Comparison of ENCODE assay signal across 9 mouse cellular contexts in genomic region chr9:45839982-45840300, GRCm38 (mm10). TPM values are rescaled to one million over a fixed set of nuclear protein-coding genes. Genes with fewer than 3 reads are reported as not detected.
A peak's percentile ranks its signal among the peaks of the same experiment; 100 is the strongest.
DNase-seq lines count a peak whose midpoint lies in the region; ATAC-seq and TF ChIP-seq lines count a peak whose summit lies in the region.
"Had no signal": no experiment of that assay in that cellular context is flagged by ENCODE, and none has a peak within 500 bp of the region (broad histone marks: within the 10 kb centered on the region; RNA-seq: fewer than 3 reads in every experiment).

No protein-coding gene starts in this region.

- no peak for DNase-seq in kidney, adult 8-10 months
- DNase-seq in c-Kit-positive CD71-positive TER-119-positive erythroid progenitor cells, embryonic 14.5 days (ENCODE audit: low spot score), result no peak
- DNase-seq in kidney, postnatal 10 days, result no peak
- no peak for DNase-seq in gastrocnemius, postnatal 36 days

- peaks cover 43% of the 10 kb centered on the region for H3K4me1 ChIP-seq in kidney, embryonic 15.5 days
- peaks cover 30% of the 10 kb centered on the region for H3K4me1 ChIP-seq in embryonic facial prominence, embryonic 15.5 days
- H3K4me1 ChIP-seq in intestine, embryonic 15.5 days (replicated peaks), result peaks cover 25% of the 10 kb centered on the region

- H3K27ac ChIP-seq in kidney, embryonic 15.5 days, result 0 out of 2 replicates have a peak overlapping the region, but pooled peaks have one; percentile 29
- H3K27ac ChIP-seq in embryonic facial prominence, embryonic 15.5 days (replicated peaks), result no peak overlapping the region
- no peak overlapping the region for H3K27ac ChIP-seq in intestine, embryonic 15.5 days

- ATAC-seq in kidney, embryonic 15.5 days (replicated peaks; ENCODE audit: low FRiP score), result 0 out of 2 replicates have a peak, but pooled peaks have one; percentile 9
- ATAC-seq in embryonic facial prominence, embryonic 15.5 days (ENCODE audit: insufficient number of reproducible peaks, low FRiP score, low TSS enrichment, low read depth), result no peak
- no peak for ATAC-seq in intestine, embryonic 15.5 days

- no peak for TF ChIP-seq POLR2A in myocyte (IDR thresholded peaks at IDR 0.05; ENCODE audit: insufficient read length, low read depth)

- no peaks in the 10 kb centered on the region for H3K36me3 ChIP-seq in kidney, embryonic 15.5 days
- no peaks in the 10 kb centered on the region for H3K36me3 ChIP-seq in embryonic facial prominence, embryonic 15.5 days
- no peaks in the 10 kb centered on the region for H3K36me3 ChIP-seq in intestine, embryonic 15.5 days
- no peaks in the 10 kb centered on the region for H3K36me3 ChIP-seq in myocyte (ENCODE audit: control insufficient read depth, insufficient read depth)

- H3K4me3 ChIP-seq in kidney, embryonic 15.5 days (replicated peaks), result peak overlapping the region; percentile 87
- peak overlapping the region; percentile 82 for H3K4me3 ChIP-seq in embryonic facial prominence, embryonic 15.5 days (replicated peaks)
- H3K4me3 ChIP-seq in intestine, embryonic 15.5 days (replicated peaks), result peak overlapping the region; percentile 78
- H3K4me3 ChIP-seq in myocyte, result peak overlapping the region; percentile 76

- H3K27me3 ChIP-seq in kidney, embryonic 15.5 days, result no peaks in the 10 kb centered on the region
- no peaks in the 10 kb centered on the region for H3K27me3 ChIP-seq in embryonic facial prominence, embryonic 15.5 days
- H3K27me3 ChIP-seq in intestine, embryonic 15.5 days (replicated peaks), result no peaks in the 10 kb centered on the region
- H3K27me3 ChIP-seq in myocyte (ENCODE audit: control insufficient read depth, insufficient read depth, insufficient read length), result no peaks in the 10 kb centered on the region
- H3K27me3 ChIP-seq: Patski had no signal

- H3K79me2 ChIP-seq in myocyte (ENCODE audit: control insufficient read depth, insufficient read depth), result peaks cover 43% of the 10 kb centered on the region

- H3K9ac ChIP-seq in kidney, embryonic 15.5 days, result peak overlapping the region; percentile 79; the same call in 1 of the 2 replicates
- H3K9ac ChIP-seq in embryonic facial prominence, embryonic 15.5 days, result peak overlapping the region; percentile 86; the same call in 1 of the 2 replicates
- peak overlapping the region; percentile 89; the same call in 1 of the 2 replicates for H3K9ac ChIP-seq in intestine, embryonic 15.5 days

- H3K9me3 ChIP-seq in kidney, embryonic 15.5 days (replicated peaks), result no peaks in the 10 kb centered on the region
- H3K9me3 ChIP-seq in embryonic facial prominence, embryonic 15.5 days (replicated peaks), result no peaks in the 10 kb centered on the region
- H3K9me3 ChIP-seq in intestine, embryonic 15.5 days, result no peaks in the 10 kb centered on the region

- no peak overlapping the region for H3ac ChIP-seq in myocyte (ENCODE audit: control insufficient read depth, insufficient read length)

- H3K4me2 ChIP-seq in kidney, embryonic 15.5 days, result peak overlapping the region; percentile 91
- peak overlapping the region; percentile 91 for H3K4me2 ChIP-seq in embryonic facial prominence, embryonic 15.5 days (replicated peaks)
- peak overlapping the region; percentile 96 for H3K4me2 ChIP-seq in intestine, embryonic 15.5 days (replicated peaks)
- H3K4me2 ChIP-seq in myocyte (ENCODE audit: low read depth), result peak overlapping the region; percentile 83

- intact Hi-C loops in gastrocnemius, postnatal 36 days (cut with DNase I), result no loop called here

- 51% methylated on average over 7 of the region's 7 CpGs for WGBS in kidney, embryonic 15.5 days
- WGBS in embryonic facial prominence, embryonic 15.5 days, result 70% methylated on average over 7 of the region's 7 CpGs
- whole genome bisulfite sequencing in intestine, embryonic 15.5 days, result 76% methylated on average over 7 of the region's 7 CpGs

TF ChIP-seq in myocyte, 11 proteins besides CTCF, POLR2A, EP300 and RAD21:
- no peak for TF ChIP-seq SRF (IDR thresholded peaks at IDR 0.05; ENCODE audit: control insufficient read depth, insufficient read length, low read depth)
- TF ChIP-seq MYOD1 (IDR thresholded peaks at IDR 0.05; ENCODE audit: control insufficient read depth in 1 of 3, insufficient read length in 2 of 3, low read depth in 2 of 3), result no peak
- TF ChIP-seq POLR2AphosphoS2 (IDR thresholded peaks at IDR 0.05; ENCODE audit: insufficient read length, low read depth), result no peak
- TF ChIP-seq CEBPB (IDR thresholded peaks at IDR 0.05; ENCODE audit: insufficient read depth, poor library complexity, severe bottlenecking), result no peak
- TF ChIP-seq TCF3 (IDR thresholded peaks at IDR 0.05; ENCODE audit: insufficient read length, low read depth), result no peak
- TF ChIP-seq TCF12 (IDR thresholded peaks at IDR 0.05; ENCODE audit: insufficient read depth, poor library complexity, severe bottlenecking), result no peak
- no peak for TF ChIP-seq E2F4 (IDR thresholded peaks at IDR 0.05; ENCODE audit: insufficient read depth)
- no peak for TF ChIP-seq MYOG (IDR thresholded peaks at IDR 0.05; ENCODE audit: control insufficient read depth in 1 of 3, insufficient read depth in 1 of 3, insufficient read length in 2 of 3, low read depth in 2 of 3)
- TF ChIP-seq REST (IDR thresholded peaks at IDR 0.05; ENCODE audit: insufficient read depth, insufficient read length), result no peak
- TF ChIP-seq MAX (IDR thresholded peaks at IDR 0.05; ENCODE audit: low read depth), result no peak
- no peak for TF ChIP-seq USF1 (IDR thresholded peaks at IDR 0.05; ENCODE audit: low read depth)

RNA-seq across cellular contexts. Expression of gene Bace1, which starts 1.6 kb away (rescaled TPM):
- polyA plus RNA-seq in kidney, embryonic 15.5 days (2015; fragmentation: Nextera tagmentation; extraction: Ambion mirVana), result 32.9 and 33.9 TPM in 2 replicates
- polyA plus RNA-seq in embryonic facial prominence, embryonic 15.5 days (2015; fragmentation: Nextera tagmentation; extraction: Ambion mirVana), result 42.7 and 43.0 TPM in 2 replicates
- 20.8 and 22.5 TPM in 2 replicates for polyA plus RNA-seq in intestine, embryonic 15.5 days (2015; fragmentation: Nextera tagmentation; extraction: Ambion mirVana)
- 14.5 TPM for polyA plus RNA-seq in myocyte (2012; fragmentation: generic; extraction: Trizol)
- total RNA-seq in gastrocnemius, postnatal 36 days (2021), result 10 to 100 TPM; 37.5 to 47.4 TPM

RNA-seq across cellular contexts. Expression of gene Cep164, which starts 11.4 kb away (rescaled TPM):
- polyA plus RNA-seq in kidney, embryonic 15.5 days (2015; fragmentation: Nextera tagmentation; extraction: Ambion mirVana), result 28.3 and 30.6 TPM in 2 replicates
- polyA plus RNA-seq in embryonic facial prominence, embryonic 15.5 days (2015; fragmentation: Nextera tagmentation; extraction: Ambion mirVana), result 30.6 and 31.6 TPM in 2 replicates
- 21.1 and 24.9 TPM in 2 replicates for polyA plus RNA-seq in intestine, embryonic 15.5 days (2015; fragmentation: Nextera tagmentation; extraction: Ambion mirVana)
- polyA plus RNA-seq in myocyte (2012; fragmentation: generic; extraction: Trizol), result 7.7 TPM
- total RNA-seq in gastrocnemius, postnatal 36 days (2021), result 1 to 10 TPM; 2.1 to 3.8 TPM
